Mouse (Mus musculus) hindbrain, embryonic 16.5 days (tissue): ENCODE results near the gene Olfr568. TPM values are rescaled to one million over a fixed set of nuclear protein-coding genes. Genes with fewer than 3 reads are reported as not detected.

ENCODE experiments used
- ATAC-seq: fragments of 200-750 bp; cut with Nextera tagmentation; 2 replicates; pipeline ENCODE4 v1.8.0; 2017; ENCODE audit warnings: moderate TSS enrichment, moderate library complexity
- H3K27ac ChIP-seq: fragments of 300-500 bp; sonication (generic); 2 replicates; pipeline ENCODE4 v1.5.1; 2014; ENCODE audit warnings: low read depth, mild to moderate bottlenecking, control low read depth, low read length, moderate library complexity
- H3K27me3 ChIP-seq: fragments of 300-500 bp; sonication (generic); replicated peaks from 2 replicates; pipeline ENCODE4 v1.6.1; 2014; ENCODE audit warnings: low read length; ENCODE audit not compliant: control insufficient read depth, insufficient read depth
- H3K36me3 ChIP-seq: fragments of 300-500 bp; sonication (generic); 2 replicates; pipeline ENCODE4 v1.6.1; 2014; ENCODE audit warnings: mild to moderate bottlenecking, low read length, moderate library complexity, mixed read lengths; ENCODE audit not compliant: control insufficient read depth, insufficient read depth
- H3K4me1 ChIP-seq: fragments of 300-500 bp; sonication (generic); 2 replicates; pipeline ENCODE4 v1.6.1; 2014; ENCODE audit warnings: low read depth, low read length; ENCODE audit not compliant: control insufficient read depth, insufficient read depth
- H3K4me2 ChIP-seq: fragments of 300-500 bp; sonication (generic); 2 replicates; pipeline ENCODE4 v1.6.1; 2014; ENCODE audit warnings: mild to moderate bottlenecking, low read length, control low read depth, moderate library complexity
- H3K4me3 ChIP-seq: fragments of 300-500 bp; sonication (generic); 2 replicates; pipeline ENCODE4 v1.5.1; 2014; ENCODE audit warnings: mild to moderate bottlenecking, low read length, control low read depth, moderate library complexity
- H3K9ac ChIP-seq: fragments of 300-500 bp; sonication (generic); 2 replicates; pipeline ENCODE4 v1.6.1; 2014; ENCODE audit warnings: low read depth, mild to moderate bottlenecking, control low read depth, low read length, moderate library complexity
- H3K9me3 ChIP-seq: fragments of 300-500 bp; sonication (generic); 2 replicates; pipeline ENCODE4 v1.6.1; 2014; ENCODE audit warnings: mild to moderate bottlenecking, low read length, moderate library complexity; ENCODE audit not compliant: control insufficient read depth
- WGBS: fragments of 180-500 bp; shearing (Covaris S2); extraction: QIAGEN DNeasy Blood & Tissue Kit; methylation state at CpG from one replicate; pipeline ENCODE4 v1.1.7; 2014; 5-methylcytosine and 5-hydroxymethylcytosine counted together
- polyA plus RNA-seq: library from polyadenylated mRNA; unstranded; fragments of >200 nt; fragmentation: Nextera tagmentation; extraction: Ambion mirVana; gene quantifications from 2 replicates; pipeline ENCODE4 v1.2.1, GENCODE M21; 2015

The Olfr568 gene
- not detected in 2 replicates for polyA plus RNA-seq

DNA sequence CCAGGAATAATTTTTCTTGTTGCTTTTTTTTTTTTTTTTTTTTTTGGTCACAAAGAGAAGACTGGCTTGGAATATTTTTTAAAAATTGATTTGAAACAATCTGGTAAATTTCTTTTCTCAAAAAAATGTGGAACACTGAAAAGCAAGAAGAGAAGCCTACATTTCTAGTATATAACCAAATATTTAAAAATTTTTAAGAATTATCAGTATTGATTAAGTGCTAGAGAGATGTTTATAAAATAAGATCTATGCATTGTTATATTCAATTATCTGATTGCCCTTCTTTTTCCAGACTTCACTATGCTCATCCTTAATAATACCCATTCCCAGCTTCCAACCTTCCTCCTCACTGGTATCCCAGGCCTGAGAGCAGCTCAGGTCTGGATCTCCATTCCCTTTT is at the start of gene Olfr568:
Gene Olfr568 (plus strand): TSS at position 301 of the 400 bp plus-strand sequence.
- Histone ChIP-seq H3K4me2 (no peak within 1 kb of the TSS), H3K4me1 (no peaks in the 10 kb centered on the region), H3K9me3 (no peaks in the 10 kb centered on the region), H3K9ac (no peak within 1 kb of the TSS), H3K27me3 (no peaks in the 10 kb centered on the region), H3K36me3 (no peaks in the 10 kb centered on the region), H3K4me3 (no peak within 1 kb of the TSS), H3K27ac (no peak within 1 kb of the TSS)
- no peak for ATAC-seq

DNA sequence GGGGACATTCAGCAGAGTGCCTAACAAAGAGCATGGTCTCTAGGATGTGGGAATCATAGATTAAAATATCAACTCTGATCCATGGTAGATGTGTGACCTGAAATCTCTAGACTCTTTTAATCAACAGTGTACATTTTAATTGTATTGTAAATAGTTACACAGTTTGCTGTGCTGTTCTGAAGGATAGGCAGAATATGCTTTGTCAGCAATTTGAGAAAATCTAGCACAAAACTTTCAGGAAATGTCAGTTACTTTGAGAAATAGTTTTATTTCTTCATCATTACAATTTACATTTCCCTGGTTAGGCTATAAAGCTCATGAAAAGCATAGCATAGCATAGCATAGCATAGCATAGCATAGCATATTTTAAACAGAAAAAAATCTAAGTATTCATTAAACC is 21.1 kb upstream of the Olfr568 start:
- Histone ChIP-seq H3K36me3 (no peaks in the 10 kb centered on the region), H3K4me3 (no peak overlapping the region), H3K4me2 (no peak overlapping the region), H3K9me3 (no peaks in the 10 kb centered on the region), H3K27me3 (no peaks in the 10 kb centered on the region), H3K4me1 (no peaks in the 10 kb centered on the region), H3K9ac (no peak overlapping the region), H3K27ac (no peak overlapping the region)
- no peak for ATAC-seq

DNA sequence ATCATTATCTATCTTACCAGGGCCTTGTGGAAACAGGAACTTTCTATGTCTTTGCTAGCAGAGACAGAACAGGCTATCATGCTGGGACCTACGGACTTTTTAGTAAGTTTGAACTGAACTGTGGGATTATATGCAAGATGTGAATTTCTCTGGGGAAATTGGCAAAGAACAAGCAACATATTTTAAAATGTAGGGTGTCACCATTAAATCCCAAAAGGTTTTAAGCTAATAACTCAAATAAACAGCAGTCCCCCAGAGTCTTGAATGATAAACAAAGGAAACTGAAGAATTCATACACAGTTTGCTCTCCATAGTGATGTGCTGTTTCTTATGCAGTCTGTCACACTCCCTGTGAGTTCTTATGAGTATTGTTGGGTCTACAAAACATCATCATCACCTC is 18.3 kb upstream of the Olfr568 start, which contains the start of gene Olfr566:
Gene Olfr566 (minus strand): TSS at position 101 of the 400 bp plus-strand sequence.
- H3K36me3 ChIP-seq, result no peaks in the 10 kb centered on the region
- no peak within 1 kb of the TSS for H3K27ac ChIP-seq
- no peak within 1 kb of the TSS for H3K9ac ChIP-seq
- no peaks in the 10 kb centered on the region for H3K4me1 ChIP-seq
- no peak for ATAC-seq
- H3K4me2 ChIP-seq, result no peak within 1 kb of the TSS
- H3K27me3 ChIP-seq, result no peaks in the 10 kb centered on the region
- 93% methylated on average over 1 of the region's 1 CpGs for WGBS
- no peak within 1 kb of the TSS for H3K4me3 ChIP-seq
- no peaks in the 10 kb centered on the region for H3K9me3 ChIP-seq

DNA sequence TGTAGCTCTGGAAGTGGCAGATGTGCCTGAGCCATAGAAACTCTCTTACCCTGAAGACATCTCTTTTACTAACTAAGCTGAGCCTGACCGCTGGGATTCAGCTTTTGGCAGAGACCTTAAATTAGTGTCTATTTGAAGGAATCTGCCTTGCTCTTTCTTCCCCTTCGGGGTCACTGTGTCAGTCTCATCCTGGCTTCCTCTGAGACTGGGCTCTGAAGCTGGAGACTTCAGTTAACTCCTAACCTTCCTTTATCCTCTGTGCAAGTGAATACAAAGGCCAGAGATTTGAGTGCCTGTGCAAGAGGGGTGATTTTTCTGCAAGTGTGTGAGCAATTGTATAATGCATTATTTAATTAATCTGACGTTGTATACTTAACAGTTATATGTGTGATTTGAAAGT is 13.9 kb downstream of the Olfr568 start, which contains the start of gene Olfr569:
Gene Olfr569 (minus strand): TSS at position 101 of the 400 bp plus-strand sequence.
- 73% methylated on average over 3 of the region's 3 CpGs for WGBS
- Histone ChIP-seq H3K4me1 (no peaks in the 10 kb centered on the region), H3K9ac (no peak within 1 kb of the TSS), H3K4me2 (no peak within 1 kb of the TSS), H3K27ac (no peak within 1 kb of the TSS), H3K4me3 (no peak within 1 kb of the TSS), H3K27me3 (no peaks in the 10 kb centered on the region), H3K36me3 (no peaks in the 10 kb centered on the region), H3K9me3 (no peaks in the 10 kb centered on the region)
- no peak for ATAC-seq

DNA sequence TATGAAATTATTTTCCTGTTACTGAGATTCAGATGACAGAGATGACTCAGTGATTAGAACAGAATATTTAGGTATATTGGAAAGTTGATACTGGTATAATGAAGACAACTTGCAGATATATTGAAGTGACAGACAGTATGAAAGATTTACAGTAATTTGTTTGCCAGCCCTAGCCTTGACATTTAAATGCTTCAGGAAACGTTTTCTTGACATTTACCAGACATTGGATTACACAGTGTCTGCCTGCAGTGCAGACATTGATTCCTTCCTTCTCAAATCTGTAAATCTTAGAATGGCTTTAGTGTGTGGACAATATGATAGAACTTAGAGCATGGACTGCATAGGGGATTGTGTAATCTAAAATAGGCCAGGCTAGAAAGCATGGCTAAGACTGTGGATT is 38.3 kb downstream of the Olfr568 start:
- Histone ChIP-seq H3K9me3 (no peaks in the 10 kb centered on the region), H3K4me2 (no peak overlapping the region), H3K9ac (no peak overlapping the region), H3K27me3 (no peaks in the 10 kb centered on the region), H3K4me3 (no peak overlapping the region), H3K36me3 (no peaks in the 10 kb centered on the region), H3K27ac (no peak overlapping the region), H3K4me1 (no peaks in the 10 kb centered on the region)
- WGBS, result 47% methylated on average over 1 of the region's 1 CpGs
- no peak for ATAC-seq

DNA sequence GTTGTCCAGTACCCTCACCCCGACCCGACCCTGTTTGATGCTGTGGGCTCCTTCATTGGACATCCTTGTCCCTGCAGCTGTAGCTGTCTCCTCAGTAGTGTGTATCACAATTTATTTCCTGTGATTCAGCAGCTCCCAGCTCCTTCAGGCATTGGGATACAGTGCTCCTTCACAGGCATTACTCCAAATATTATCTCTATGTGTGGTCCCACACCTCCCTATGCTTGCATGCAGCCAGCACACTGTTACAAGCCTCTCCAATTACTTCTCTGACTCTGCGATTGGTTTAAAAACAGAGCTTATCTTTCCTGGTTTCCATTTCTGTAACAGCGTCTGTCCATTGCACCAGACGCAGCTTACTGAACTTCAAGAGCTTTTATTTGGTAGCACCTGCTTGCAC is 39.5 kb downstream of the Olfr568 start:
- ATAC-seq, result no peak
- WGBS, result 81% methylated on average over 5 of the region's 5 CpGs
- H3K4me3 ChIP-seq, result no peak overlapping the region
- H3K36me3 ChIP-seq, result no peaks in the 10 kb centered on the region
- no peak overlapping the region for H3K27ac ChIP-seq
- no peaks in the 10 kb centered on the region for H3K4me1 ChIP-seq
- no peaks in the 10 kb centered on the region for H3K27me3 ChIP-seq
- H3K9ac ChIP-seq, result no peak overlapping the region
- H3K4me2 ChIP-seq, result no peak overlapping the region
- no peaks in the 10 kb centered on the region for H3K9me3 ChIP-seq

DNA sequence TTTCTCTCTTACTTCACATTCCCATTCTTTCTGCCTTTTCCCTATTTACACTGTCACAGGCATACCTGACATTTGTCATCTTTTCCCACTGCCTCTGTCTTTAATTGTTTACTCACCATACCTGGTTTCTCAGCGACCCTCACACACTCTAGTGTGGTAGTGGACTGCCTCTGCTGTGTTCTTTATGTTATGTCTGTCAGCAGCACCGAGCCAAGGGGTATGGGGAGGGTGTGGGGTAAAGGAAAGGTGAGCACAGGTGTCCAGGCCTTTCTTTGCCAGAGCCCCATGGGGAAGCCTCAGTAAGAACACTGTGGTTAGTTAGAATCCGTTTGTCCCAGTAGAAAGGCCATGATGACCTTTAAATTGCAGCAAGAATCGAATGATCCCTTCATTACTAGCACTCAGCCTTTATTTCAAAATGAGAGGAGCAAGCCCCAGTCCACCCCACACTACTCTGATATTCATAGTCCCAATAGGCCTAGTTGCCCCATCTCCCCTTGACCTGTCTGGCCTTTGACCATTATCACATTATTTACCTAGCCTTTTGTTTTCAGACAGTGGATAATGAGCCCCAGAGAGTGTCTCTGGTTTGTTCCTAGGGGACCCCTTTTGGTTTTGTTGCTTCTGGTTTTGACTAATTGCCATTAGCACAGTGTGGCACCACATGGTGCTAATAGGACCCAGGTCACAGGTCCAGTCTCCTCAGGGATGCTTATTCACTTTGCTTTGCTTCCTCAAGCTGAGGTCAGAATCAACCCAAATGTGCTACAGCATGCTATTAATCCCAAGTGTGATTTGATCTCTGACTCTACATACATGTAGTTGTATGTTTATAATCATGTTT is 40.3 kb downstream of the Olfr568 start, which contains the start of gene Olfr571:
Gene Olfr571 (minus strand): TSS at position 505 of the 844 bp plus-strand sequence.
- Histone ChIP-seq H3K4me1 (no peaks in the 10 kb centered on the region), H3K9ac (no peak within 1 kb of the TSS), H3K9me3 (no peaks in the 10 kb centered on the region), H3K36me3 (no peaks in the 10 kb centered on the region), H3K27ac (no peak within 1 kb of the TSS), H3K4me3 (no peak within 1 kb of the TSS), H3K4me2 (no peak within 1 kb of the TSS), H3K27me3 (no peaks in the 10 kb centered on the region)
- no peak for ATAC-seq
- WGBS, result 62% methylated on average over 4 of the region's 4 CpGs

DNA sequence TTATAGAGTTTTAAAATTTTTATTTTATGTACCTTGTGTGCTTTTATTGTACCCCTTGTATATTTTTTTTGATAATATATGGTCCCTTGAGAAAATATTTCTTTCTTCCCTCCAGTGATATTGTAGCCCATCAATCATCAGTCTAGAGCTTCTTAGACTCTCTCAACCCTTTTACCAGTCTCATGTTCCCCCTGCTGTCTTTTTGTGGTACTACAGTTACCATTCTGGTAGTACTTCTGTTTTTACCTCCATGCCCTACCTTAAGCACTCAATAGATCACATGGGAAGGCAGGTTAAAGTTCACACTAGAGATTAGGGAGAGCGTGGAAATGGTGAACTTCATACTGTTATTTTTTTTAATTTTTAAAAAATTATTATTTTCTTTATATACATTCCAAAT is 42.7 kb downstream of the Olfr568 start:
- peak; percentile 83; the same call in 1 of the 2 replicates for ATAC-seq
- Histone ChIP-seq H3K36me3 (no peaks in the 10 kb centered on the region), H3K27ac (no peak overlapping the region), H3K4me1 (no peaks in the 10 kb centered on the region), H3K27me3 (no peaks in the 10 kb centered on the region), H3K4me2 (no peak overlapping the region), H3K9me3 (no peaks in the 10 kb centered on the region), H3K4me3 (no peak overlapping the region), H3K9ac (no peak overlapping the region)
- WGBS, result 9% methylated on average over 1 of the region's 1 CpGs

DNA sequence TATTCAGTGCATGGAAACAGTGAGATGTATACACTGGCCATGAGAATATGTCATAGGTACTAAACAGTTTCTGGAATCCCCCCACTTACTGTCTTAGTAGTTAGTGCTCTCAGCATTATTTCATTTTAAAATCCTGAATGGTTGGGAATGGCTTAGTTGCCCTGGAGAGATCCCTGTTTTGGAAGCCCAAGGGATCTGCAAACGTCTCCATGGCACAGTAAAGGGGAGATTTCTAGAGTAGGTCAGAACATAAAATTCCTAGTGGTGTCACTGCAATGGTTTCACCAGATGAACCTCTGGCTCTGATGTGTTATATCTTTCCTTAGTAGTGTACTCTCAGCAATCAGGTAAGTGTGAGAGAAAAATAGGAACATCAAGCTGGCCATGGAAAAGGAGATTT is 47.2 kb downstream of the Olfr568 start, which contains the start of gene Olfr572:
Gene Olfr572 (plus strand): TSS at position 301 of the 400 bp plus-strand sequence.
- no peak within 1 kb of the TSS for H3K9ac ChIP-seq
- no peak for ATAC-seq
- no peak within 1 kb of the TSS for H3K4me3 ChIP-seq
- H3K36me3 ChIP-seq, result no peaks in the 10 kb centered on the region
- no peak within 1 kb of the TSS for H3K4me2 ChIP-seq
- no peak within 1 kb of the TSS for H3K27ac ChIP-seq
- WGBS, result 88% methylated on average over 1 of the region's 1 CpGs
- no peaks in the 10 kb centered on the region for H3K4me1 ChIP-seq
- no peaks in the 10 kb centered on the region for H3K27me3 ChIP-seq
- H3K9me3 ChIP-seq, result no peaks in the 10 kb centered on the region
